Mouse (Mus musculus) cortical plate, adult 2 months (tissue): Measurements from ENCODE around the gene Zbtb16. TPM values are rescaled to one million over a fixed set of nuclear protein-coding genes. Genes with fewer than 3 reads are reported as not detected.

Experiments
- H3K27ac ChIP-seq: fragments of 200-500 bp; 2 replicates; pipeline ENCODE4 v1.5.1; 2012; ENCODE audit warnings: low read length, control low read depth, inconsistent platforms; ENCODE audit not compliant: insufficient read depth
- H3K4me1 ChIP-seq: fragments of 200-500 bp; 2 replicates; pipeline ENCODE4 v1.6.1; 2011; ENCODE audit warnings: low read length; ENCODE audit not compliant: control insufficient read depth, insufficient read depth
- H3K4me3 ChIP-seq: fragments of 200-500 bp; 2 replicates; pipeline ENCODE4 v1.5.1; 2011; ENCODE audit warnings: mild to moderate bottlenecking, low read length, control low read depth; ENCODE audit not compliant: insufficient read depth
- CTCF ChIP-seq: fragments of 200-500 bp; IDR thresholded peaks from 2 replicates; pipeline ENCODE4 v1.5.1; 2011; ENCODE audit warnings: mild to moderate bottlenecking, control low read depth, low read length; ENCODE audit not compliant: insufficient read depth; ENCODE audit errors: extremely low read depth
- POLR2A ChIP-seq: fragments of 200-500 bp; IDR thresholded peaks from 2 replicates; pipeline ENCODE4 v1.6.1; 2011; ENCODE audit warnings: mild to moderate bottlenecking, low read length, control low read depth; ENCODE audit not compliant: insufficient read depth; ENCODE audit errors: extremely low read depth
- polyA plus RNA-seq: library from polyadenylated mRNA; depleted of rRNA; stranded (reverse); fragments of >200 nt; gene quantifications from 2 replicates; pipeline ENCODE4 v1.2.3, GENCODE M21; 2012

Gene Zbtb16
- polyA plus RNA-seq, 1 experiment, result 22.0 TPM

DNA sequence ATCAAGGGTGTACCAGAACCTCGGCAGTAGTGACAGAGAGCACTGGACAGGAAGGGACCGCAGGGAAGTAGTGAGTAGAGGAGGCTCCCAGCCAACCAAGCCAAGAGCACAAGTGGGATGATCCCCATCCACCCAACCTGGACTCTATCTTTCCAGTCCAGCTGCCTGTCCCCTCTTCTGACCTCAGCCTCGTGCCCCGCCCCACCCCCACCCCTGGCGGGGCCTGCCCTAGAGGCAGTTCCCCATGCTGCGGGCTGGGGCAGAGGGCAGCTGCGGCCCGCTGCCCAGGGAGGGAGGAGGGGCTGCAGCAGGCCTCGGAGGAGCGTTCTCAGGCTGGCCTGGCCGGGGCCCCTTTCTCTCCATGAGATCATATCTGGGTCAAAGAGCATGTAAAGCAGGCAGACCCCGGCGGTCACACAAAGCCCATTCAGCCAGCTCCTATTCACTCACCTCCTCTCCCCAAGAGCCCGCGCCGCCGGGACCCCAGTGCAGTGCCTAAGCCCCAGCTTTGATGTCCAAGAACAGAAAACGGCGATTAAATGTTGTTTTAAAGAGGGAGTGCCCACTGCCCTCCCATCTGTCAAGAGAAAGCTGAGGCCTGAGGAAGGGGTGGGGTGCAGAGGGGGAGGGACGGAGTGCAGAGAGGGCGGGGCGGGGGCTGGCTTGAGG lies 186.8 kb downstream of the Zbtb16 start:
- Histone ChIP-seq H3K27ac (no peak overlapping the region), H3K4me1 (peaks cover 2% of the 10 kb centered on the region; the same call in 1 of the 2 replicates), H3K4me3 (peak overlapping the region; percentile 9; the same call in 1 of the 2 replicates)
- TF ChIP-seq CTCF, result no peak
- TF ChIP-seq POLR2A, result no peak

DNA sequence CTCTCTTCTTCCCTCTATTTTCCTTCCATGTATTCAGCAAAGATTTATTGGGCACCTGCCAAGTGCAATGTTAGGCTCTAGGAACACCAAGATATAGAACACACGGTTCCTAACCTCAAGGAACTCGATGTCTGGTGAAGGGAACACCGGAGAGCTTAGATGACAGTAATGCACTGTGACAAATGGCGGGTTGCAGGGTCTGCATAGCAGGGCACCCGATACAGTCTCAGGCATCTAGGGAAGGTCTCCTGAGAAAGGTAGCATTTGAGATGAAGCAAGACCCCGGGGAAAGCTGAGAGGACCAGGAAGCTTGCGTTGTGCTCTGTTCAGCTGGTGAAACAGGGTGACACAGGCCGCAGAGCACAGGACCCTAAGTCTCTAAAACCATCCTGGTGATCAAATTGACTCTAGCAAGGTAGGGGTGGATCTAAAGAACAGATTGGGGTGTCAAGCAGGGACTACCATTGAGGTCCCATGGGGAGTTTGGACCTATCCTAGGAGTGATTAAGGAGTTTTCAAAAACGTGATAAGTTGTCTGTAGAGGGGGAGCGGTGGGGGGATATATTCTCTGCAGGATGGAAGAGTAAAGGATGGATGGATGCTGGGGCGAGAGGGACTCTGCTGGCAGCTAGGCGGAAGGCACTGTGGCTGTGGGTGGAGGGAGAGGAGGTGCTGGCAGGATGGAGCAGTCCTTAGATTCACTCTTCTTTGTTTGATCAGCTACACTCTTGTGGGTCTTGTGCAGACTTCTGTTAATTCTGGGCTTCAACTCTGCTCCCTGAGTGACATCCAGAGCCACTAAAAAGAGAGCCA lies 187.5 kb downstream of the Zbtb16 start:
- TF ChIP-seq POLR2A (no peak), CTCF (no peak)
- Histone ChIP-seq H3K27ac (no peak overlapping the region), H3K4me1 (peaks cover 2% of the 10 kb centered on the region; the same call in 1 of the 2 replicates), H3K4me3 (peak overlapping the region; percentile 9; the same call in 1 of the 2 replicates)

DNA sequence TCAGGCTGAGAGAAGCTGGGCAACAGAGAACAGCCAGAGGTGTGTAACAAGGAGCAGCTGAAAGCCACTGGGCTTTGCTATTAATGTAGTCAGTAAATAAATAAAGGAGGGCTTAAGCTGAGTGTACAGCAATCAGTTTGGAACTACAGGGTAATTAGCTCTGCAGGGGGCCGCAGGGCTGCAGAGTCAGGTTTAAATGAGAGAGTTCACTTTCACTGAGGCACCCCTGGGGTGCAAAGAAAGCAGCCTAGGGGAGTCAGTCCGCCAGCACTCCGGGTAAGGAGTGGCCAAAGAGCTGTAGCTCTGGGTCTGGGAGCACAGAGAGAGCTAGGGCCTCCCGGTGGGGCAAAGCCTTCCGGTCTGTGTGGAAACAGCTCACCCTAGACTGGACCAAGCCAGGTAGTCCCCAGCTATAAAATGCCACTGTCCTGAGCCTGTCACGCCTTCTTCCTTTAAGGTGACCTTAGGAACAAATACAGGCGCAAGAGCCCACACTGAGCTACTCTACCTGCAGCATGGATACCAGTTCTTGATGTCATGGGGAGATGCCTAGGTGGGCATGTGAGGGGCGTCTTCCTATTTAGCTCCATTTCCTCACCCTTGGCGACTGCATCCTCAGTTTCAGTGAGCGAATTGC lies 188.3 kb downstream of the Zbtb16 start:
- 0 out of 2 replicates have a peak overlapping the region, but pooled peaks have one; percentile 33 for H3K27ac ChIP-seq
- H3K4me3 ChIP-seq, result no peak overlapping the region
- H3K4me1 ChIP-seq, result peaks cover 2% of the 10 kb centered on the region; the same call in 1 of the 2 replicates
- TF ChIP-seq CTCF (no peak), POLR2A (no peak)

DNA sequence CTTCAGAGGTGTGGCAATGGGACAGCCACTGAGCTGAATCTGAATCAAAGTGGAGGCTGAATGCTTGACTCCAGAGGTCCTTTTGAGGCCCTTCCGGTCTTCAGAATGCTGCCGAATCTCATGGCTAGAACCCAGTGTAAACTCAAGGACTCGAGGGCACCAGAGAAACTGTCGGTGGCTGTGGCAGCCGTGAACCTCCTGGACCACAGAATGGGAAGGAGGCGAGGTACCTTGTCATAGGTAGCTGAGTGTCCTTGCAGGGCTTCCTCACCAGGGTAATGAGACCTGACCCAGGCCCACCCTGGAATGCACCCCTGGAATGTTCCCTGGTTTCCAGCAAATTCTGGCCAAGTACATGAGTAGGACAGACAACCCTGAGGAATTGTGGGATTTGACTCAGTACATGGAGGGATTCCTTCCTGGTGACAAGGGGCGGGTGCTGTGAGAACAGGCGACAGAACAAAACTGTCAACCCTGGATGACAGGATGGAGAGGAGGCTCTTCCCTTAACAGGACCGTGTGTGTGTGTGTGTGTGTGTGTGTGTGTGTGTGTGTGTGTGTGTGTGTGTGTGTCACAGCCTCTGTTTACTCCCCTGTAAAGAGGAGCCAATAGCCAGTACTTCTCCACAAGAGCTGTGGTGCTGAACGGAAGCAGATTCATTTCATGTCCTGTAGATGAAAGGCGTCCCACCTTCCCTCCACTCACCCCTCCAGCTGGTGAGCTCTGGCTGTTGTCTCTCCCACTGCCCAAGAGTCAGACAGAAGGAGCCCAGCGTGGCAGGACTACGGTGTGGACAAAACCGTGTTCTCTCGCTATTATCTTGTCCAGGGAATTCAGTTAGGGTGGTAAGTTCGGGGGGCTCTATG lies 189.0 kb downstream of the Zbtb16 start:
- TF ChIP-seq CTCF (no peak), POLR2A (no peak)
- no peak overlapping the region for H3K27ac ChIP-seq

DNA sequence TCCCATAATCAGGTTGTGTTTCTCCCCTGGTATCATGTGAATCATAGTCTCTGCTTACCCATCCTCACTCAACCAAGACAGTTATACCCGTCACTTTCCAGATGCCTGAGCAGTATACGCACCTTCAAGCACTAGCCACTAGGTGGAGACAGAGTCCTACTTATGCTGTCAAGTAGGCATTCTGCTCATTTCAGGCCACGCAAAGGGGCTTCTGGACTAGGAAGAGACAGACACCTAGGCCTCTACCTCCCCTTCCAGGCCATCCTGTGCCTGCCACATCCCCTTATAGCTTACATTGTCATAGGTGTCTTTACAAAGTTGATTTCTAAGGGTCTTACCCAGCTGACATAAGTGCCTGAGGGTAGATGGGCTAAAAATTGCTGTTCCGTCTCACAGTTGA lies 189.8 kb downstream of the Zbtb16 start:
- no peak overlapping the region for H3K27ac ChIP-seq
- no peak for TF ChIP-seq POLR2A
- peak; percentile 100 for TF ChIP-seq CTCF
- no peak overlapping the region for H3K4me3 ChIP-seq
- peaks cover 2% of the 10 kb centered on the region; the same call in 1 of the 2 replicates for H3K4me1 ChIP-seq

More for the DNA sequence above, 189.0 kb downstream of the Zbtb16 start:
- H3K4me1 ChIP-seq, result peaks cover 2% of the 10 kb centered on the region; the same call in 1 of the 2 replicates
- H3K4me3 ChIP-seq, result no peak overlapping the region

DNA sequence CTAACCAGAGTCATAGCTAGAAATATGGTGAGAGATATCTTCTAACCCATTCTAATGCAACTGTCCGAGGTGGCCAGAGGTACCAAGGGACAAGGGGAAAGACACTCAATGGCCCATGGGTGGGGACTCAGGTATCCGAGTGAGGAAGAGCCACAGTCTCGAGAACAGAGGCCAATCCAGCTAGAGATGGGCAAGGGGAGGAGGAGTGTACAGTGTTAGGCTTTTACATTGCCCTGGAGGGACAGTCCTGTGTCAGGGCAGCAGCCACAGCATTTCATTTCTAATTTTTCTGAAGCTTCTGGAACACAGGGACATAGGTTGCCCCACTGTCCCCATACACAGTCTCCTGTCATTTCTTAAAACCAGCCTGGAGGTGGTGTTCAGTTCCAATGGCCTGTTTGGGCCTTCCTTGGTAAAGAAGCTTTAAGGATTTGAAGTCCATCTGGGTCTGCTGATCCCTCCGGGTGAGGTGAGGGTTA lies 190.3 kb downstream of the Zbtb16 start:
- H3K27ac ChIP-seq, result no peak overlapping the region

DNA sequence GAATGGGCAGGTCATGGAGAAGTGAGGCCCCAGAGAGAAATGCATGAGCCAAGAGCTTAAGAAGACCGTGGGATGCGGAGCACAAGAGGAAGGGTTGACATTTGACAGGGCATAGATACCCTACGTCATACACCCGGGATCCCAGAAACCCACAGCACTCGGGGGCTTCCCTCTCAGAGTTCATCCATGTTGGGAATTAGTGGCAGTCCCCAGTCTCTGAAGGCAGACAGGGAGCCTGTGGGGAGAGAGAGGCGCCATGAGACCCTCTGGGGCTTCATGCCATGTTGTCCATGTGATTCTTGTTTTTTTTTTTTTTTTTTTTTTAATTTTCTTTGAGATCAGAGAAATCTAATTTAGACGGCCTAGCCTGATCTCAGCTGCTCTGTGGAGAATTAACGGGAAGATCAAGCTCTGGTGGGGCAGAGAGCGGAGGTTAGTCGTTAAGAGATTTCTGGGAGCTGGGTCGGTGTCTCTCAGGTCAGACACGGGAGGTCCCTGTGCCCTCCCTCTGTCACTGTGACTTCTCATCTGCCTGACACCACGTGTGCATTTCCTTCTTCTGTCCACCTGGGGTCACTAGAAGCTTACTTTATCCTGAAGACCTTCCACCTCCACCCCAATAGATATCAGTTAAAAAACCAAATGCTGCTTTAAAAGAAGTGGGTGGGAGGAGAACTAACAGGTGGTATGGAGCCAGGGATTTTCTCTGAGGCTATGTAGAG lies 190.9 kb downstream of the Zbtb16 start:
- Histone ChIP-seq H3K4me3 (no peak overlapping the region), H3K27ac (no peak overlapping the region), H3K4me1 (peaks cover 2% of the 10 kb centered on the region; the same call in 1 of the 2 replicates)
- TF ChIP-seq POLR2A (no peak), CTCF (peak; percentile 76)

More for the DNA sequence above, 190.3 kb downstream of the Zbtb16 start:
- no peak overlapping the region for H3K4me3 ChIP-seq
- H3K4me1 ChIP-seq, result peaks cover 2% of the 10 kb centered on the region; the same call in 1 of the 2 replicates
- TF ChIP-seq POLR2A, result no peak
- no peak for TF ChIP-seq CTCF

DNA sequence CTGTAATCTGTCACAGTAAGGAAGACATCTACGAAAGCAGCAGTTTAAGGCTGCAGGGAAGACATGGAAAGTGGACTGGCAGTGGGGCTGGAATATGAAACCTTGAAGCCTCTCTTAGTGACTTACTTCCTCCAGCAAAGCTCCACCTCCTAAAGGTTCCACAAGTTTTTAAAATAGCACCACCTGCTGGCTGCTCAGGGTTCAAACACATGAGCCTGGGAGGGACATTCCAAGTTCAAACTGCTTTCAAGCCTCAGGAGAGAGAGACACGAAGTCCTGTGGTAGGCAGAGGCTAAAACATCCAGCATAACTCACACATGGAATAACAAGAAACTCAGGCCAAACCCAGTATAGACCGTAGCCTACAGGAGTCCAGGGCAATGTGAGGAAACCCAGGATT lies 191.6 kb downstream of the Zbtb16 start:
- Histone ChIP-seq H3K4me3 (no peak overlapping the region), H3K4me1 (peaks cover 2% of the 10 kb centered on the region; the same call in 1 of the 2 replicates), H3K27ac (no peak overlapping the region)
- TF ChIP-seq CTCF (no peak), POLR2A (no peak)
